Mouse (Mus musculus): ENCODE results near the gene Mtor.

Gene Mtor

GRCm38 (mm10) chr4:148532516-148532915 is 84.1 kb downstream of the Mtor start:
- DNase-seq (ENCODE audit: low read depth, low spot score): no peak

GRCm38 (mm10) chr4:148533613-148534328 is 85.4 kb downstream of the Mtor start:
- DNase-seq (ENCODE audit: low read depth, low spot score): no peak

GRCm38 (mm10) chr4:148535876-148536275 is 87.5 kb downstream of the Mtor start:
- DNase-seq (ENCODE audit: low read depth, low spot score): no peak

GRCm38 (mm10) chr4:148549106-148549505 is 100.7 kb downstream of the Mtor start:
- no peak for DNase-seq (ENCODE audit: low read depth, low spot score)

- DNase-seq (ENCODE audit: low read depth, low spot score): no peak
Measured at GRCm38 (mm10) chr4:148557766-148558165, 109.4 kb downstream of the Mtor start.

GRCm38 (mm10) chr4:148558297-148559000 is 110.0 kb downstream of the Mtor start, which contains the start of gene Exosc10:
Gene Exosc10, plus strand, starts transcription at chr4:148558429.
- DNase-seq (ENCODE audit: low read depth, low spot score): peak; percentile 89

GRCm38 (mm10) chr4:148562676-148563075 is 114.3 kb downstream of the Mtor start:
- peak; percentile 72 for DNase-seq (ENCODE audit: low read depth, low spot score)

GRCm38 (mm10) chr4:148563595-148563994 is 115.2 kb downstream of the Mtor start:
- DNase-seq (ENCODE audit: low read depth, low spot score): peak; percentile 25

- DNase-seq (ENCODE audit: low read depth, low spot score): no peak
Measured at GRCm38 (mm10) chr4:148570138-148570537, 121.7 kb downstream of the Mtor start.

- DNase-seq (ENCODE audit: low read depth, low spot score): no peak
Measured at GRCm38 (mm10) chr4:148570693-148571295, 122.4 kb downstream of the Mtor start.

GRCm38 (mm10) chr4:148573222-148573621 is 124.8 kb downstream of the Mtor start:
- no peak for DNase-seq (ENCODE audit: low read depth, low spot score)

GRCm38 (mm10) chr4:148580765-148581164 is 132.4 kb downstream of the Mtor start:
- no peak for DNase-seq (ENCODE audit: low read depth, low spot score)

- no peak for DNase-seq (ENCODE audit: low read depth, low spot score)
Measured at GRCm38 (mm10) chr4:148581422-148581821, 133.0 kb downstream of the Mtor start.

GRCm38 (mm10) chr4:148583257-148583656 is 134.8 kb downstream of the Mtor start:
- no peak for DNase-seq (ENCODE audit: low read depth, low spot score)

- no peak for DNase-seq (ENCODE audit: low read depth, low spot score)
Measured at GRCm38 (mm10) chr4:148586648-148587047, 138.2 kb downstream of the Mtor start.

- DNase-seq (ENCODE audit: low read depth, low spot score): no peak
Measured at GRCm38 (mm10) chr4:148588793-148589192, 140.4 kb downstream of the Mtor start.

- peak; percentile 62 for DNase-seq (ENCODE audit: low read depth, low spot score)
Measured at GRCm38 (mm10) chr4:148589565-148589964, 141.2 kb downstream of the Mtor start.

GRCm38 (mm10) chr4:148590421-148591170 is 142.2 kb downstream of the Mtor start:
- peak; percentile 58 for DNase-seq (ENCODE audit: low read depth, low spot score)

- peak; percentile 98 for DNase-seq (ENCODE audit: low read depth, low spot score)
Measured at GRCm38 (mm10) chr4:148591171-148591630, 142.8 kb downstream of the Mtor start, which contains the start of gene Srm. Gene Srm, plus strand, starts transcription at chr4:148591503.

GRCm38 (mm10) chr4:148591637-148592380 is 143.4 kb downstream of the Mtor start:
- peak; percentile 36 for DNase-seq (ENCODE audit: low read depth, low spot score)

GRCm38 (mm10) chr4:148593996-148594395 is 145.6 kb downstream of the Mtor start:
- no peak for DNase-seq (ENCODE audit: low read depth, low spot score)

Data from ZHBTc4 (cell line).